Mouse (Mus musculus): ENCODE data around the gene Klhl31. TPM values are rescaled to one million over a fixed set of nuclear protein-coding genes. Genes with fewer than 3 reads are reported as not detected.
A peak's percentile ranks its signal among the peaks of the same experiment; 100 is the strongest.

The Klhl31 gene
- polyA plus RNA-seq, 1 experiment from 2014 or later = 58.7 TPM

DNA sequence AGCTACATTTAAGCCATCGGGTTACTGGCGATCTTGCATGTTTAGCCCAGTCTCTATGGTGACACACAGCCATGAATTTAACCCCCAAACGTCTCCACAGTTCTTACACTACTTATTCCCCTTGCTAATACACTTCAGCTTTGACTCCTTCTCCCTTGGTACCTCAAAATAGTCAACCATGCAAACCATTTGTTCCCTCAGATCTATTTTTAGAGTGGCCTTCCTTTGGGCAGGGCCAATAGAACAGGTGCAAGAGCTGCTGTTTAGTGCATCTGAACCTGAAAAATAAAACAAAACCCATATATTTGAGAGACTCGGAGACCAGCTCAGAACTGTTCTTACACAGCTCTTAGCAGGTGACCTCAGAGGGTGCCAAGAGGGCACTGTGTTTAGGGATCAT lies 20.4 kb upstream of the Klhl31 start:
- H3K27ac ChIP-seq (replicated peaks in 1 of 2; ENCODE audit: control insufficient read depth in 1 of 2, insufficient read depth in 1 of 2, low read depth in 2 of 2, low read length in 2 of 2) = peak overlapping the region; percentile 54 to 59; a peak in 3 of 4 replicates
- WGBS = 56% methylated on average over 4 of the region's 4 CpGs

DNA sequence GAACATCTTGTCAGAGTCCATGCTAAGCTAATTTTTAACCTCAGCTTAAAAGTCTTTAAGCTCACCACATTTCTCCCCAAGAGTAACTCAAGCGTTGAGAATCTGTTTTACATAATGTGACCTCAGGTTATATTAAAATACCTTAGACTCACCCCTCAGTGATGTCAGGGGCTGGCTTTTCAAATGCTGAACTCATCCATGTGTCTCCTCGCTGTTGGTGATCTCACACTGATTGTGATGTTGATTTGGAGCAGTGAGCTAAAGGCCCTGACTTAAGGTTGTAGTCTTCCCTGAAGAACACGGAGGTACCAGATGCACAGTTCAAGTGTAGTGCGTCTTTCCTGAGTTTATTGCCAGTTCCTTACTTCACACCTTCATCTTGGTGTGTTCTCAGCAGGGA lies 19.5 kb upstream of the Klhl31 start:
- H3K4me1 ChIP-seq (ENCODE audit: control insufficient read depth in 2 of 2, insufficient read depth in 2 of 2, low read length in 2 of 2) = peaks cover 4 to 22% of the 10 kb centered on the region in 2 experiments; a peak in 3 of 4 replicates
- no peak overlapping the region for H3K27ac ChIP-seq (replicated peaks in 1 of 2; ENCODE audit: control insufficient read depth in 1 of 2, insufficient read depth in 1 of 2, low read depth in 2 of 2, low read length in 2 of 2)
- no peaks in the 10 kb centered on the region for H3K9me3 ChIP-seq (ENCODE audit: control insufficient read depth, low read length)
- H3K9ac ChIP-seq (ENCODE audit: low read length) = no peak overlapping the region
- no peaks in the 10 kb centered on the region for H3K27me3 ChIP-seq (ENCODE audit: control insufficient read depth, insufficient read depth, low read length)
- no peak overlapping the region for H3K4me2 ChIP-seq (ENCODE audit: low read length)
- ATAC-seq (ENCODE audit: insufficient number of reproducible peaks, insufficient read depth, low FRiP score, low read depth) = no peak
- WGBS = 65% methylated on average over 4 of the region's 4 CpGs
- H3K36me3 ChIP-seq (ENCODE audit: control insufficient read depth, insufficient read depth, low read length) = no peaks in the 10 kb centered on the region
- no peak overlapping the region for H3K4me3 ChIP-seq (ENCODE audit: control insufficient read depth in 1 of 2, insufficient read depth in 1 of 2, low read depth in 1 of 2, low read length in 2 of 2)

More for the DNA sequence above, 20.4 kb upstream of the Klhl31 start:
- no peak for ATAC-seq (ENCODE audit: insufficient number of reproducible peaks, insufficient read depth, low FRiP score, low read depth)
- Histone ChIP-seq H3K4me3 (ENCODE audit: control insufficient read depth in 1 of 2, insufficient read depth in 1 of 2, low read depth in 1 of 2, low read length in 2 of 2) (no peak overlapping the region), H3K9me3 (ENCODE audit: control insufficient read depth, low read length) (no peaks in the 10 kb centered on the region), H3K27me3 (ENCODE audit: control insufficient read depth, insufficient read depth, low read length) (no peaks in the 10 kb centered on the region), H3K4me2 (ENCODE audit: low read length) (no peak overlapping the region), H3K4me1 (ENCODE audit: control insufficient read depth in 2 of 2, insufficient read depth in 2 of 2, low read length in 2 of 2) (peaks cover 4 to 22% of the 10 kb centered on the region in 2 experiments; a peak in 3 of 4 replicates), H3K36me3 (ENCODE audit: control insufficient read depth, insufficient read depth, low read length) (no peaks in the 10 kb centered on the region), H3K9ac (ENCODE audit: low read length) (no peak overlapping the region)

DNA sequence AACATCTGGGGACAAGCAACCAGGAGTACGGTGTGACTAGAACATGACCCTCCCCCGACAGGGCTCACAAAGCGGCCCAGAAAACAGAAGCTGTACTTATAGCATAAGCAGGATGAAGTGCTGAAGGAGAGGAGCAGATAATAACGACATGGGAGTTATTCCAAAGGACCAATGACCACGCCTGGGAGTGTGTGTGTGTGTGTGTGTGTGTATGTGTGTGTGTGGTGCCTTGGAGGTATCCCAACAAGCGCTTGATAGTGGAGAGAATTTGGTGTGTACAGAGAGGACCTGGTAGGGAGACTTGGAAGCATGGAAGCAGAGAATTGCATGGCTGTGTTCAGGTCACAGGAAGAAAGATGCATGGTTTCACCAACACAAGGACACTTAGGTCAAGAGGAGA lies 18.5 kb upstream of the Klhl31 start:
- peaks cover 4 to 23% of the 10 kb centered on the region in 2 experiments for H3K4me1 ChIP-seq (ENCODE audit: control insufficient read depth in 2 of 2, insufficient read depth in 2 of 2, low read length in 2 of 2)
- no peak overlapping the region for H3K9ac ChIP-seq (ENCODE audit: low read length)
- H3K27me3 ChIP-seq (ENCODE audit: control insufficient read depth, insufficient read depth, low read length) = no peaks in the 10 kb centered on the region
- H3K4me3 ChIP-seq (ENCODE audit: control insufficient read depth in 1 of 2, insufficient read depth in 1 of 2, low read depth in 1 of 2, low read length in 2 of 2) = no peak overlapping the region
- no peaks in the 10 kb centered on the region for H3K9me3 ChIP-seq (ENCODE audit: control insufficient read depth, low read length)
- H3K36me3 ChIP-seq (ENCODE audit: control insufficient read depth, insufficient read depth, low read length) = no peaks in the 10 kb centered on the region
- no peak overlapping the region for H3K27ac ChIP-seq (replicated peaks in 1 of 2; ENCODE audit: control insufficient read depth in 1 of 2, insufficient read depth in 1 of 2, low read depth in 2 of 2, low read length in 2 of 2)
- H3K4me2 ChIP-seq (ENCODE audit: low read length) = no peak overlapping the region
- WGBS = 31% methylated on average over 6 of the region's 6 CpGs
- ATAC-seq (ENCODE audit: insufficient number of reproducible peaks, insufficient read depth, low FRiP score, low read depth) = no peak

DNA sequence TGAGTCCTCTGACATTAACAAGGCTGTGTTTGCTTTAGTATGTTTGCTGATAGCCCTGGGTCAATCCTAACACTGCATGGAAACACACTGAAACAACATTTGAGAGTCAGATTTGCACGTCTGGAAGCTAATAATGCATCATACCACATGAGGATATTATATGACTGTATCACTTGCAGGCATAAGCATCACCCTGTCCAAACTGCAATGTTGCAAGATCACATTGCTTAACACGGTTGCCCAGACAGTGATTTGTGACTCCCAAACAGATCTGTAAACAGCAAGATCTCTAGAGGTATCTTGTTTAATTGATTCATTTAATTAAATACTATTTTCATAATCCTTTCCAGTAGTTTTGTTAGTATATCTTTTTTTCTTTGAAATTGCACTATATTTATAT lies 17.9 kb upstream of the Klhl31 start:
- no peak overlapping the region for H3K9ac ChIP-seq (ENCODE audit: low read length)
- H3K27ac ChIP-seq (replicated peaks in 1 of 2; ENCODE audit: control insufficient read depth in 1 of 2, insufficient read depth in 1 of 2, low read depth in 2 of 2, low read length in 2 of 2) = no peak overlapping the region
- no peaks in the 10 kb centered on the region for H3K9me3 ChIP-seq (ENCODE audit: control insufficient read depth, low read length)
- 85% methylated on average over 2 of the region's 2 CpGs for WGBS
- H3K4me2 ChIP-seq (ENCODE audit: low read length) = no peak overlapping the region
- no peak for ATAC-seq (ENCODE audit: insufficient number of reproducible peaks, insufficient read depth, low FRiP score, low read depth)
- H3K27me3 ChIP-seq (ENCODE audit: control insufficient read depth, insufficient read depth, low read length) = no peaks in the 10 kb centered on the region
- no peak overlapping the region for H3K4me3 ChIP-seq (ENCODE audit: control insufficient read depth in 1 of 2, insufficient read depth in 1 of 2, low read depth in 1 of 2, low read length in 2 of 2)
- no peaks in the 10 kb centered on the region for H3K36me3 ChIP-seq (ENCODE audit: control insufficient read depth, insufficient read depth, low read length)
- peaks cover 6 to 30% of the 10 kb centered on the region in 2 experiments for H3K4me1 ChIP-seq (ENCODE audit: control insufficient read depth in 2 of 2, insufficient read depth in 2 of 2, low read length in 2 of 2)

DNA sequence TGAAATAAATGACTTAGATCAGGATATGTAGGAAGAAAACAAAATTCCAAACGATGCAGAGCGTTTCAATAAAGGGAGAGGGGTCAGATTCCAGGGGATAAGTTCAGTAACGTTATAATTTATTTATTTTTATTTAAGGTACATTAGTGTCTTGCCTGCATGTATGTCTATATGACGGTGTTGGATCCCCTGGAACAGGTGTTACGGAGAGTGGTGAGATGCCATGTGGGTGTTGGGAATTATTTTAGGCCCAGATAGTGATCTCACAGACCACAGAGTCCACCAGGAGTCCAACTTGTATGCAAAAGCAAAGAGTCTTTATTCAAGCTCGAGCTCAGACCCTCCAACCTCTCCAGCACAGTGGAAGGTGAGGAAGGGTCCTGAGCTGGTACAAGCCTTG lies 16.2 kb upstream of the Klhl31 start:
- Histone ChIP-seq H3K27me3 (ENCODE audit: control insufficient read depth, insufficient read depth, low read length) (no peaks in the 10 kb centered on the region), H3K4me1 (ENCODE audit: control insufficient read depth in 2 of 2, insufficient read depth in 2 of 2, low read length in 2 of 2) (peaks cover 6 to 31% of the 10 kb centered on the region in 2 experiments), H3K4me2 (ENCODE audit: low read length) (no peak overlapping the region), H3K4me3 (ENCODE audit: control insufficient read depth in 1 of 2, insufficient read depth in 1 of 2, low read depth in 1 of 2, low read length in 2 of 2) (no peak overlapping the region), H3K36me3 (ENCODE audit: control insufficient read depth, insufficient read depth, low read length) (no peaks in the 10 kb centered on the region), H3K9me3 (ENCODE audit: control insufficient read depth, low read length) (no peaks in the 10 kb centered on the region), H3K27ac (replicated peaks in 1 of 2; ENCODE audit: control insufficient read depth in 1 of 2, insufficient read depth in 1 of 2, low read depth in 2 of 2, low read length in 2 of 2) (no peak overlapping the region), H3K9ac (ENCODE audit: low read length) (no peak overlapping the region)
- 85% methylated on average over 6 of the region's 6 CpGs for WGBS
- ATAC-seq (ENCODE audit: insufficient number of reproducible peaks, insufficient read depth, low FRiP score, low read depth) = no peak

DNA sequence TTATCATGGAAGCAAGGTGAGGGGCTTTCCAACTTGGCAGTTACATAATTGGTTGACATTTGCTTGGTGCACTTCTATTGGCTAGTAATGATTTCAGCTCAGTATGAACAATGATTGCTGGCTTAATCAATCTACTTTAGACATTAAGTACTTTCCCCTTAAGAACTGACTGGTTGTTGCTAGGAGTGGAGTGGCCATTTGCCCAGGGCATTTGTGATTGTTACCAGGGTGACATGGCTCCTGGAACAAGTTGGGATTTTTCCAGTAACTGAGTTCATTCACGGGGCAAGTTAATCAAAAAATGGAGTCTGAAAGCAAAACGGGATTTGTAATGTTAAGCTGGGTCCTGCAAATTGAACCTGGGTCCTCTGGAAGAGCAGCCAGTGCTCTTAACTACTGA lies 15.8 kb upstream of the Klhl31 start:
- no peak overlapping the region for H3K27ac ChIP-seq (replicated peaks in 1 of 2; ENCODE audit: control insufficient read depth in 1 of 2, insufficient read depth in 1 of 2, low read depth in 2 of 2, low read length in 2 of 2)
- no peaks in the 10 kb centered on the region for H3K9me3 ChIP-seq (ENCODE audit: control insufficient read depth, low read length)
- no peak overlapping the region for H3K4me2 ChIP-seq (ENCODE audit: low read length)
- WGBS = 55% methylated on average over 2 of the region's 2 CpGs
- H3K4me3 ChIP-seq (ENCODE audit: control insufficient read depth in 1 of 2, insufficient read depth in 1 of 2, low read depth in 1 of 2, low read length in 2 of 2) = no peak overlapping the region
- no peak overlapping the region for H3K9ac ChIP-seq (ENCODE audit: low read length)
- peaks cover 6 to 29% of the 10 kb centered on the region in 2 experiments for H3K4me1 ChIP-seq (ENCODE audit: control insufficient read depth in 2 of 2, insufficient read depth in 2 of 2, low read length in 2 of 2)
- no peak for ATAC-seq (ENCODE audit: insufficient number of reproducible peaks, insufficient read depth, low FRiP score, low read depth)
- no peaks in the 10 kb centered on the region for H3K27me3 ChIP-seq (ENCODE audit: control insufficient read depth, insufficient read depth, low read length)
- no peaks in the 10 kb centered on the region for H3K36me3 ChIP-seq (ENCODE audit: control insufficient read depth, insufficient read depth, low read length)

DNA sequence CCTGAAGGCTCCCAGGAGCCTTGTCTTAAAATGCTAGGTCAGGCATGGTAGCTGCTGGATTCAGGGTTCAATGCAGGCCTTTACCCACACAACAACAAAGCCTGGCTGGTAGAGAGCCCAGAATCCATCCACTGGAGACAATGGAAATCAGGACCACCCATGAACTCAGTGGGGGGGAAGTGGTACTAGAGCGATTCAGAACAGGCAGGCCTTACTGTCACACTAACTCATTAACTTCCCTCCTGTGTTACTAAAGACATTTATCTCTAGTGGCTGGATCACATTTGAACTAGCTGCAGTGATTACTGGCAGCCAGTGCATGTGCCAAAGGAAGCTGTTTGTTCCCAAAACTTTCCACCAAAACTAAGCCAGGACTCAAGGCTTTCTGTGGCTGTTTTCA lies 13.4 kb upstream of the Klhl31 start:
- H3K9ac ChIP-seq (ENCODE audit: low read length) = no peak overlapping the region
- no peaks in the 10 kb centered on the region for H3K27me3 ChIP-seq (ENCODE audit: control insufficient read depth, insufficient read depth, low read length)
- 50% methylated on average over 1 of the region's 1 CpGs for WGBS
- H3K9me3 ChIP-seq (ENCODE audit: control insufficient read depth, low read length) = no peaks in the 10 kb centered on the region
- H3K4me2 ChIP-seq (ENCODE audit: low read length) = no peak overlapping the region
- H3K36me3 ChIP-seq (ENCODE audit: control insufficient read depth, insufficient read depth, low read length) = no peaks in the 10 kb centered on the region
- ATAC-seq (ENCODE audit: insufficient number of reproducible peaks, insufficient read depth, low FRiP score, low read depth) = no peak
- peaks cover 4 to 21% of the 10 kb centered on the region in 2 experiments for H3K4me1 ChIP-seq (ENCODE audit: control insufficient read depth in 2 of 2, insufficient read depth in 2 of 2, low read length in 2 of 2)
- no peak overlapping the region for H3K4me3 ChIP-seq (ENCODE audit: control insufficient read depth in 1 of 2, insufficient read depth in 1 of 2, low read depth in 1 of 2, low read length in 2 of 2)
- H3K27ac ChIP-seq (replicated peaks in 1 of 2; ENCODE audit: control insufficient read depth in 1 of 2, insufficient read depth in 1 of 2, low read depth in 2 of 2, low read length in 2 of 2) = no peak overlapping the region

DNA sequence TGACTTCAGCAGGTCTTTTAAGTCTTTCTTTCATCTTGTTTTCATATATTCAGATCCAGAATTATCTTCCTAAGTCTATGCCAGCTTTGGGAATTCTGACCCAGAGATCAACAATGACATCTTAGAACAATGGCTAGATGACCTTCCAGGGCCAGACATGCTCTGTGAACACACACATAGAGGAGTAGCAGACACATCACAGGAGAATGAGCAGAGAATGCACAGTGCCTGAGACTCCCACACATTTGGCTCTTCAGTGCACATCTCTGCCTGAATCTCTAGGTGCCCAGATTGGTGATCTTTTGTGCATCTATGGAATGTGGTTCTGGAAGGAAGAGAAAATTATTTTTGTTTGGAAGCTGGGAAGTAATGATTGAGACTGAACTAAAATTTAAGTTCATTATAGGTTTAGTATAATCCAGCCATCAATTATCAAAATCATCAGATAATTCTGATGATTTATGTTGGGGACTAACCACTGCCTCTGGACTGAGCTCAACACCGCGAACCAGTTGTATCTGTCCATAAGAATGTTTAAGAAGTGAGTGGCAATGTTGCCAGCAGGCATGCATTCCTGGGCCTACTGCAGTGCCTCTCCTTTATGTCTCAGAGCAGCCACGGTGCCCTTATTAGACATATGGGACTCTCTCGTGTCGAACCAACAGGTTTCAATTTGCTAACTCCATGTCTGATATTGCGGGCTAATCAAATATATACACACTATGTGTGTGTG lies 12.8 kb upstream of the Klhl31 start:
- no peak overlapping the region for H3K9ac ChIP-seq (ENCODE audit: low read length)
- peaks cover 4 to 20% of the 10 kb centered on the region in 2 experiments for H3K4me1 ChIP-seq (ENCODE audit: control insufficient read depth in 2 of 2, insufficient read depth in 2 of 2, low read length in 2 of 2)
- no peaks in the 10 kb centered on the region for H3K36me3 ChIP-seq (ENCODE audit: control insufficient read depth, insufficient read depth, low read length)
- no peak for ATAC-seq (ENCODE audit: insufficient number of reproducible peaks, insufficient read depth, low FRiP score, low read depth)
- H3K4me2 ChIP-seq (ENCODE audit: low read length) = no peak overlapping the region
- 76% methylated on average over 6 of the region's 6 CpGs for WGBS
- H3K27ac ChIP-seq (replicated peaks in 1 of 2; ENCODE audit: control insufficient read depth in 1 of 2, insufficient read depth in 1 of 2, low read depth in 2 of 2, low read length in 2 of 2) = no peak overlapping the region
- H3K27me3 ChIP-seq (ENCODE audit: control insufficient read depth, insufficient read depth, low read length) = no peaks in the 10 kb centered on the region
- no peaks in the 10 kb centered on the region for H3K9me3 ChIP-seq (ENCODE audit: control insufficient read depth, low read length)
- H3K4me3 ChIP-seq (ENCODE audit: control insufficient read depth in 1 of 2, insufficient read depth in 1 of 2, low read depth in 1 of 2, low read length in 2 of 2) = no peak overlapping the region
